Mouse (Mus musculus): ENCODE results near the gene Atxn2. TPM values are rescaled to one million over a fixed set of nuclear protein-coding genes. Genes with fewer than 3 reads are reported as not detected.
"Not testable (repeated sequence)": the region's sequence is repeated elsewhere in the genome, so short reads cannot be mapped to it uniquely, and the experiment has no call there.

The Atxn2 gene
- polyA plus RNA-seq, 1 experiment from 2014 or later: 53.2 TPM

GRCm38 (mm10) chr5:121711928-121712231, 743 bp downstream of the Atxn2 start:
- Histone ChIP-seq H3K9ac (peak overlapping the region; percentile 97), H3K4me1 (peaks cover 28% of the 10 kb centered on the region), H3K9me3 (no peaks in the 10 kb centered on the region), H3K27me3 (no peaks in the 10 kb centered on the region), H3K36me3 (no peaks in the 10 kb centered on the region), H3K4me2 (peak overlapping the region; percentile 78), H3K27ac (peak overlapping the region; percentile 97), H3K4me3 (peak overlapping the region; percentile 98)
- WGBS: 0% methylated on average over 38 of the region's 57 CpGs
- peak; percentile 28 for ATAC-seq (ENCODE audit: insufficient number of reproducible peaks, insufficient read depth, low FRiP score, low TSS enrichment, low read depth)

GRCm38 (mm10) chr5:121712232-121712933, 1.2 kb downstream of the Atxn2 start:
- H3K4me3 ChIP-seq: peak overlapping the region; percentile 98
- no peaks in the 10 kb centered on the region for H3K27me3 ChIP-seq
- peak overlapping the region; percentile 97 for H3K9ac ChIP-seq
- WGBS: under 1% methylated on average over 51 of the region's 66 CpGs
- H3K4me2 ChIP-seq: peak overlapping the region; percentile 78
- H3K27ac ChIP-seq: peak overlapping the region; percentile 97
- peaks cover 4% of the 10 kb centered on the region for H3K36me3 ChIP-seq
- H3K9me3 ChIP-seq: no peaks in the 10 kb centered on the region
- ATAC-seq (ENCODE audit: insufficient number of reproducible peaks, insufficient read depth, low FRiP score, low TSS enrichment, low read depth): peak; percentile 8; the same call in 1 of the 2 replicates
- H3K4me1 ChIP-seq: peaks cover 28% of the 10 kb centered on the region

DNA sequence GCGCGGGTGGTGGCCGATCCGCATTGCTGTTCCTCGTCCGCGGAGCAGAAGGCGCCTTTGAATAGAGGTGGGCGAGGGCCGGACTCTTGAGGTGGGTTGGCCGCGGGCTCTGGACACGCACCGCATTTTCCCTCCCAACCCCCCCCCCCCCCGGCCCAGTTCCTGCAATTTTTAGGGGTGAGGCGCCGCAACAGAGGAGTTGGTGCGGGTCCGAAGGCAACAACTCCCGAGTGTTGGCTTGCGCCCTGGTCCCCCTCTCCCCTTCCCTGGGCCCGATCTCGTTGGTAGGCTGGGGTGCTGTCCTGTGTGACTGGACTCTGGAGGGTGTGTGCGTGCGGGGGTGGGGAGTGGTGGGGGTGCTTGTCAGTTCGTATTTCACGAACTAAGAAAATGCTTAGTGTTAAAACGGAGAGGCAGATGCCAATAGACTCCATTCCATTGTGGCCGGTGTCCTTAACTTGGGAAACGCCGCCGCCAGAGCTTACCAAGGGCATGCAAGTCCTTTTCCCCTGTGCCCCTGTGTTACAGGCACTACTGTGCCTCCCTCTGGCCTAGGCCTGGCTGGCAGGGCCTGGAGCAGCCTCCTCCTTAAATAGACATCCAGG, 1.9 kb downstream of the Atxn2 start:
- H3K27me3 ChIP-seq: no peaks in the 10 kb centered on the region
- WGBS: under 1% methylated on average over 26 of the region's 32 CpGs
- H3K9ac ChIP-seq: peak overlapping the region; percentile 97
- peak overlapping the region; percentile 97 for H3K27ac ChIP-seq
- peak overlapping the region; percentile 98 for H3K4me3 ChIP-seq
- peaks cover 10% of the 10 kb centered on the region for H3K36me3 ChIP-seq
- no peaks in the 10 kb centered on the region for H3K9me3 ChIP-seq
- H3K4me1 ChIP-seq: peaks cover 28% of the 10 kb centered on the region
- H3K4me2 ChIP-seq: peak overlapping the region; percentile 78
- no peak for ATAC-seq (ENCODE audit: insufficient number of reproducible peaks, insufficient read depth, low FRiP score, low TSS enrichment, low read depth)

DNA sequence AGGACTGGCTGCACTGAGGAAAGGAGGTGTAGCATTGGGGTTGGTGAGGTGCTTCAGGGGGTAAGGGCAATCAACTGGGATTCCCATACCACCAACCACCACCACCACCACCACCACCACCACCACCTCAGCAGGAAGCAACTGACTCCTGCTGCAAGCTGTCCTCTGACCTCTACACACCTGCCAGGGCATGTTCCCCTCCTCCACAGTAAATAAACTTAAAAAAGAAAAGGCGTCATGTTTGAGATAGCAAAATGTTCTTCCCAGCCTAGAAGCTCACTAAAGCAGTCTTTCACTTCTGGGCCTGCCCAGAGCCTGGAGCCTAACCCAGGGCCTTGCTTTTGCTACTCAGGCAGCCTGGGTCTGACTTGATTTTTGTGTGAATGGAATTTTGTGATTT, 3.2 kb downstream of the Atxn2 start:
- WGBS: 75% methylated on average over 1 of the region's 1 CpGs
- peaks cover 31% of the 10 kb centered on the region for H3K4me1 ChIP-seq
- H3K9me3 ChIP-seq: no peaks in the 10 kb centered on the region
- no peak for ATAC-seq (ENCODE audit: insufficient number of reproducible peaks, insufficient read depth, low FRiP score, low TSS enrichment, low read depth)
- H3K4me2 ChIP-seq: peak overlapping the region; percentile 78
- peaks cover 10% of the 10 kb centered on the region for H3K36me3 ChIP-seq
- no peak overlapping the region for H3K9ac ChIP-seq
- H3K27me3 ChIP-seq: no peaks in the 10 kb centered on the region
- peak overlapping the region; percentile 98; the same call in 1 of the 2 replicates for H3K4me3 ChIP-seq
- no peak overlapping the region for H3K27ac ChIP-seq

DNA sequence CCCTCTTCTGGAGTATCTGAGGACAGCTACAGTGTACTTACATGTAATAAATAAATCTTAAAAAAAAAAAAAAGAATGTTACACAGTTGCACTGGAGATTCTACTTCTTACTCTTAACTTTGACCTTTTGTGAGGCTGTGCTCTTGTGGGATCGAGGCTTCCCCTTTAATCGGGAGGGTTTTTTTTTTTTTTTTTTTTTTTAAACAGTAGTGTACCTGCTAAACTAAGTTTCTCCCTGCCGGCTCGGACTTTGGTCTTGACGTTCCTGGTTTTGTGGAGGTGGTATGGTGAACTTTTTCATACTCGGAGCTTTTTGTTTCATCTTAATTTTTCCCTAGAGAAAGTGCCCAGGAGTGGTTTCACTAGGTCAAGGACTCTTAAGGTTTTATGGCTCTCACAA, 3.8 kb downstream of the Atxn2 start:
- H3K9me3 ChIP-seq: no peaks in the 10 kb centered on the region
- H3K9ac ChIP-seq: no peak overlapping the region
- H3K4me1 ChIP-seq: peaks cover 37% of the 10 kb centered on the region
- no peak overlapping the region for H3K4me3 ChIP-seq
- peaks cover 10% of the 10 kb centered on the region for H3K36me3 ChIP-seq
- no peak overlapping the region for H3K27ac ChIP-seq
- ATAC-seq (ENCODE audit: insufficient number of reproducible peaks, insufficient read depth, low FRiP score, low TSS enrichment, low read depth): no peak
- H3K27me3 ChIP-seq: no peaks in the 10 kb centered on the region
- H3K4me2 ChIP-seq: no peak overlapping the region
- 79% methylated on average over 6 of the region's 6 CpGs for WGBS

- Histone ChIP-seq H3K4me3 (no peak overlapping the region), H3K27me3 (no peaks in the 10 kb centered on the region), H3K4me1 (peaks cover 51% of the 10 kb centered on the region), H3K27ac (no peak overlapping the region), H3K9me3 (no peaks in the 10 kb centered on the region), H3K9ac (no peak overlapping the region), H3K36me3 (peaks cover 10% of the 10 kb centered on the region), H3K4me2 (no peak overlapping the region)
- WGBS: 87% methylated on average over 5 of the region's 5 CpGs
- no peak for ATAC-seq (ENCODE audit: insufficient number of reproducible peaks, insufficient read depth, low FRiP score, low TSS enrichment, low read depth)
These were observed 7.3 kb downstream of the Atxn2 start for GRCm38 (mm10) chr5:121718462-121718861.

DNA sequence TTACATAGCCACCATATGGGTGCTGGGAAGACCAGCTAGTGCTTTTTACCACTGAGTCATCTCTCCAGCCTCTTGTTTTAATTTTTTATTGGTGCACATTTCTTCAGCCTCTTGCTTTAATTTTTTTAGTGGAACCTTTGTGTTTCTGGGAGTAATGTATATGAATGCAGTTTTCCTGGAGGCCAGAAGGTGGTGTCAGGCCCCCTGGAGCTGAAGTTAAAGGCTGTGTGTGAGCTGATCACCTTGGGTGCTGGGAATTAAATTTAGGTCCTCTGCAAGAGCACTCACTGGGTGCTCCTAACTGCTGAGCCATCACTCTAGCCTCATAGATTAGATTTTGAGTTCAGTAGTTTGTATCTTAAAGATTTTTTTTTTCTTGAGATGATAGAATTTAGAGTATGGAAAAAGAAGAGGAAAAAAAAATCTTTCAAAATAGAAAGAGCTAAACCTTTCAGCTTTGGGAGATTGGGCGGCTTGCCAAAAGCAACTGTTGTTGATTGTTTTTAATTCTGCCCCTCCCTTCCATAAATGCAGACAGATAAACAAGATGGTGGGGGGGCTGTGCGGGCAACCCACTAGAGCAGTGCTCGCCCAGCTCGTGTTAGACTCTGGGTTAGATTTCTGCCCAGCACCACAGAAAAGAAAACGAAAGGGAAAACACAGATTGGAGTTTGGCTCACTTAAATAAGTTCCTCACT, 9.9 kb downstream of the Atxn2 start:
- Histone ChIP-seq H3K4me2 (no peak overlapping the region), H3K4me1 (peaks cover 34% of the 10 kb centered on the region), H3K36me3 (peaks cover 10% of the 10 kb centered on the region), H3K27me3 (no peaks in the 10 kb centered on the region), H3K9ac (no peak overlapping the region), H3K27ac (no peak overlapping the region), H3K4me3 (no peak overlapping the region), H3K9me3 (no peaks in the 10 kb centered on the region)
- no peak for ATAC-seq (ENCODE audit: insufficient number of reproducible peaks, insufficient read depth, low FRiP score, low TSS enrichment, low read depth)
- WGBS: 85% methylated on average over 5 of the region's 5 CpGs

GRCm38 (mm10) chr5:121721841-121722240, 10.7 kb downstream of the Atxn2 start:
- WGBS: 73% methylated on average over 3 of the region's 3 CpGs
- Histone ChIP-seq H3K4me1 (peaks cover 29% of the 10 kb centered on the region), H3K27ac (no peak overlapping the region), H3K27me3 (no peaks in the 10 kb centered on the region), H3K36me3 (peaks cover 10% of the 10 kb centered on the region), H3K4me2 (no peak overlapping the region), H3K9ac (no peak overlapping the region), H3K9me3 (no peaks in the 10 kb centered on the region), H3K4me3 (no peak overlapping the region)
- no peak for ATAC-seq (ENCODE audit: insufficient number of reproducible peaks, insufficient read depth, low FRiP score, low TSS enrichment, low read depth)

DNA sequence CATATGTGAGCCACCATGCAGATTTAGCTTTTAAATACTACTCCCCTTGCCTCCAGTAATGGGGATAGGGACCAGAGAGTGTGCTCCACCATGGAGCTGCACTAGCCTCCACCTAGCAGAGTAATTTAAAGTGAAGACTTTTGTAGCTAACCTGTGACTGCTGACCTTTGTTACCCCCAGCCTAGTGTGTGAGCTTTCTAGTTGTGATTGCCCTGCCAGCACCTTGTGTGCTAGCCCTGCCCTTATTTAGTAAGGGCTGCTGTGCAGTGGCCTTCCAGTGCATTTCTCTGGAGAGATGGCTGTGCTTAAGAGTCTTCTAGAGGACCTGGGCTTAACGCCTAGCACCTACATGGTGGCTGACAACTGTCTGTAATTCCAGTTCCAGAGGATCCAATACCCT, 13.5 kb downstream of the Atxn2 start:
- H3K4me2 ChIP-seq: no peak overlapping the region
- no peak for ATAC-seq (ENCODE audit: insufficient number of reproducible peaks, insufficient read depth, low FRiP score, low TSS enrichment, low read depth)
- H3K27me3 ChIP-seq: no peaks in the 10 kb centered on the region
- no peak overlapping the region for H3K9ac ChIP-seq
- H3K4me3 ChIP-seq: no peak overlapping the region
- WGBS: 87% methylated on average over 1 of the region's 1 CpGs
- peaks cover 22% of the 10 kb centered on the region; the same call in 1 of the 2 replicates for H3K4me1 ChIP-seq
- peaks cover 6% of the 10 kb centered on the region for H3K36me3 ChIP-seq
- no peak overlapping the region for H3K27ac ChIP-seq
- no peaks in the 10 kb centered on the region for H3K9me3 ChIP-seq

- Histone ChIP-seq H3K36me3 (peaks cover 12% of the 10 kb centered on the region), H3K4me1 (no peaks in the 10 kb centered on the region), H3K9ac (no peak overlapping the region), H3K4me3 (no peak overlapping the region), H3K27me3 (no peaks in the 10 kb centered on the region), H3K9me3 (no peaks in the 10 kb centered on the region), H3K27ac (no peak overlapping the region), H3K4me2 (no peak overlapping the region)
- ATAC-seq (ENCODE audit: insufficient number of reproducible peaks, insufficient read depth, low FRiP score, low TSS enrichment, low read depth): no peak
- WGBS: 95% methylated on average over 2 of the region's 2 CpGs
These were observed 18.9 kb downstream of the Atxn2 start for GRCm38 (mm10) chr5:121730057-121730456.

GRCm38 (mm10) chr5:121736641-121737040, 25.5 kb downstream of the Atxn2 start:
- Histone ChIP-seq H3K27ac (no peak overlapping the region), H3K4me1 (no peaks in the 10 kb centered on the region), H3K27me3 (no peaks in the 10 kb centered on the region), H3K4me3 (no peak overlapping the region), H3K36me3 (peaks cover 22% of the 10 kb centered on the region; the same call in 1 of the 2 replicates), H3K4me2 (no peak overlapping the region), H3K9me3 (no peaks in the 10 kb centered on the region; the same call in 1 of the 2 replicates), H3K9ac (no peak overlapping the region)
- ATAC-seq (ENCODE audit: insufficient number of reproducible peaks, insufficient read depth, low FRiP score, low TSS enrichment, low read depth): no peak
- WGBS: 95% methylated on average over 3 of the region's 3 CpGs

GRCm38 (mm10) chr5:121738162-121738561, 27.0 kb downstream of the Atxn2 start:
- WGBS: 71% methylated on average over 2 of the region's 2 CpGs
- ATAC-seq (ENCODE audit: insufficient number of reproducible peaks, insufficient read depth, low FRiP score, low TSS enrichment, low read depth); H3K4me3 ChIP-seq; H3K9me3 ChIP-seq; H3K27me3 ChIP-seq; H3K4me1 ChIP-seq; H3K4me2 ChIP-seq; H3K27ac ChIP-seq; H3K9ac ChIP-seq: not testable (repeated sequence)
- peaks cover 22% of the 10 kb centered on the region; the same call in 1 of the 2 replicates for H3K36me3 ChIP-seq

All from embryonic facial prominence, embryonic 13.5 days (tissue).